Mouse (Mus musculus) bone marrow macrophage, adult 2 months (primary cell): ENCODE results near the gene Ppfibp1. TPM values are rescaled to one million over a fixed set of nuclear protein-coding genes. Genes with fewer than 3 reads are reported as not detected.
A peak's percentile ranks its signal among the peaks of the same experiment; 100 is the strongest.

Experiments
- H3K27ac ChIP-seq: 2 replicates; pipeline ENCODE4 v1.5.1; 2012; ENCODE audit warnings: low read depth, low read length; ENCODE audit not compliant: insufficient read depth
- H3K4me1 ChIP-seq: 2 replicates; pipeline ENCODE4 v1.6.1; 2012; ENCODE audit warnings: low read length; ENCODE audit not compliant: control insufficient read depth, insufficient read depth
- H3K4me3 ChIP-seq: 2 replicates; pipeline ENCODE4 v1.5.1; 2012; ENCODE audit warnings: mild to moderate bottlenecking, low read length, moderate library complexity; ENCODE audit not compliant: insufficient read depth
- CTCF ChIP-seq: IDR thresholded peaks from 2 replicates; pipeline ENCODE4 v1.5.1; 2012; ENCODE audit warnings: low read depth, mild to moderate bottlenecking, low read length, moderate library complexity
- POLR2A ChIP-seq: IDR thresholded peaks from 2 replicates; pipeline ENCODE4 v1.6.1; 2012; ENCODE audit warnings: mild to moderate bottlenecking, low read depth, low read length, borderline replicate concordance
- polyA plus RNA-seq: library from polyadenylated mRNA; stranded (reverse); fragments of >200 nt; gene quantifications from 2 replicates; pipeline ENCODE4 v1.2.4, GENCODE M21; 2012; ENCODE audit not compliant: missing spikeins, insufficient read depth, insufficient read length

The Ppfibp1 gene
- polyA plus RNA-seq, 1 experiment: 31.2 TPM

DNA sequence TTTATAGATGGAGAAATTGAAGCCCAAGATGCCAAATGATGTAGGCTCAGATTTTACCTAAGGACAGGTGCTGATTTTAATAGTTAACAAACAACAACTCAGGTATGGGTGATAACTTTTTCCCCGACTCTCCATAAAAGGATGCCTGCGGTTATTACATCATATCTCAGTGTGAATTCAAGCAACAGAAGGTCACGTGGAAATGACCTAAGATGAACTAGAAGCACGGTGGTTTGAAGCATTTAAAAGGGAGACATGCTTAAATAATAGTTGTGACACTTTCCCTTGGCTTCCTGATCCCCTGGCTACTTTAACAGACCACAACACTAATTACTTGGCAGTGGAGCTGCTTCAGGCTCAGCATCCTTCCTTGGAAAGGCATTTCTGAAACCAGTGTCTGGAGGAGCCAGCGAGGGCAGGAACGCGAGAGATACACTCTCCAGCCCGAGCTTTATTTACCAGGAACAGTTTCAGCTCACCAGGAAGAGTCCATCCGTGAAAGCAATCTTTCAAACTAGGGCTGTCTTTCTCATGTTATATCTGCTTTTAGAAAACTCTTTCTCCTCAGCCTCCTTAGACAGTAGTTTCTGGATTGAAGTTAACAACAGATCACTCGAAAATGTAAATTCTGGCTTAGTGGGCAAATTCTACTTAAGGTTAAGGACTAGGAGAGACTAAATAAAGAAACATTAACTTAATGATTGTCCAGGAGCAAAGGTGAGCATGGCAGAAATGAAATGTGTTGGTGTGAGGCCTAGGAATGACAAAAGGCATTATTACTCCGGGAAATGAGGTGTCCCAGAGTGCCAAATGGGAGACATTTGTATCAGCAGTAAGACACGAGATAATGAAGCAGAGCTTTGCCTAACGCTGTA, 6.2 kb upstream of the Ppfibp1 start:
- no peak overlapping the region for H3K27ac ChIP-seq
- no peak overlapping the region for H3K4me3 ChIP-seq
- no peak for TF ChIP-seq POLR2A
- TF ChIP-seq CTCF: no peak
- H3K4me1 ChIP-seq: peaks cover 17% of the 10 kb centered on the region

DNA sequence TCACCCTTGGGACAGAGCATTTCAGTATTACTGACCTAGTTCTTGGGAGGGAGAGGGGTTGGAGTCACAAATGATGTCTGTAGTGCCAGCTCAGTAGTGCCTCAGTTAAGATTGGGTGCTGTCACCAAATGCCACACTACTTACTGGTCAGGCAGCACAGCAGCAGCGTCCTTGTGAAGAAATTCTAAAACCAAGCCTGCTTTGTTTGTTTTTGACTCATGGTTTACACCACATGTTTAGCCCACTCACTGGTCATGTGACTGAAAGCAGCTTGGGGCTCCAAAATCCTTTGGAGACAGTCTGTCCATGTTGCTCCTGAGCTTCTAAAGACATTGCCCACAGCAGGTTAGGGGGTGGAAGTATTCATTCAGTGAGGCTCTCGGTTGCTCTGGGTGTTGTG, 4.9 kb upstream of the Ppfibp1 start:
- no peak overlapping the region for H3K27ac ChIP-seq
- TF ChIP-seq CTCF (no peak), POLR2A (no peak)
- no peak overlapping the region for H3K4me3 ChIP-seq
- H3K4me1 ChIP-seq: peaks cover 20% of the 10 kb centered on the region

GRCm38 (mm10) chr6:146884171-146884570, 4.1 kb upstream of the Ppfibp1 start:
- no peak for TF ChIP-seq POLR2A
- TF ChIP-seq CTCF: no peak

GRCm38 (mm10) chr6:146884851-146885250, 3.4 kb upstream of the Ppfibp1 start:
- Histone ChIP-seq H3K4me3 (no peak overlapping the region), H3K4me1 (peaks cover 25% of the 10 kb centered on the region)

More at GRCm38 (mm10) chr6:146884171-146884570, 4.1 kb upstream of the Ppfibp1 start:
- Histone ChIP-seq H3K27ac (no peak overlapping the region), H3K4me1 (peaks cover 21% of the 10 kb centered on the region), H3K4me3 (no peak overlapping the region)

GRCm38 (mm10) chr6:146888660-146889490, 588 bp downstream of the Ppfibp1 start:
- peak overlapping the region; percentile 21 for H3K27ac ChIP-seq
- H3K4me1 ChIP-seq: peaks cover 34% of the 10 kb centered on the region
- TF ChIP-seq CTCF: no peak; the same call in 1 of the 2 replicates
- TF ChIP-seq POLR2A: no peak

More at GRCm38 (mm10) chr6:146884851-146885250, 3.4 kb upstream of the Ppfibp1 start:
- TF ChIP-seq POLR2A: no peak
- H3K27ac ChIP-seq: no peak overlapping the region

DNA sequence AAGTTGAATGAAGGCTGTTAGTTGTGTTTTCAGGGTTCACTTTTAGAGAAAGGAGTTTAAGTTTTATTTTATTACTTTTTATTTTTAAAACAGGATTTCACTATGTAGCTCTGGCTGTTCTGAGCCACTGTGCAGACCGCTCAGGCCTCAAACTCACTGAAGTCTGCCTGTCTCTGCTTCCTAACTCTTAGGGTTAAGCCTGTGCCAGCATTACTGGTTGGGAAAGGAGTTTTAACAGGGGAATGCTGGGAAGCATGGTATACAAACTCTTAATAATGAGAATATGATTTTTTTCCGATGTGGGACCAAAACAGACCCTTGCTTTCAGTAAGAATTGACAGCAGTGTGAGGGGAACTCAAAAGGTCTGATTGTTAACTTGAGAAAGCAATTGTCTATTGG, 1.9 kb downstream of the Ppfibp1 start:
- Histone ChIP-seq H3K4me1 (peaks cover 26% of the 10 kb centered on the region), H3K27ac (peak overlapping the region; percentile 24), H3K4me3 (no peak overlapping the region)
- TF ChIP-seq POLR2A (no peak), CTCF (no peak)

More at GRCm38 (mm10) chr6:146888660-146889490, 588 bp downstream of the Ppfibp1 start:
- peak overlapping the region; percentile 73 for H3K4me3 ChIP-seq

DNA sequence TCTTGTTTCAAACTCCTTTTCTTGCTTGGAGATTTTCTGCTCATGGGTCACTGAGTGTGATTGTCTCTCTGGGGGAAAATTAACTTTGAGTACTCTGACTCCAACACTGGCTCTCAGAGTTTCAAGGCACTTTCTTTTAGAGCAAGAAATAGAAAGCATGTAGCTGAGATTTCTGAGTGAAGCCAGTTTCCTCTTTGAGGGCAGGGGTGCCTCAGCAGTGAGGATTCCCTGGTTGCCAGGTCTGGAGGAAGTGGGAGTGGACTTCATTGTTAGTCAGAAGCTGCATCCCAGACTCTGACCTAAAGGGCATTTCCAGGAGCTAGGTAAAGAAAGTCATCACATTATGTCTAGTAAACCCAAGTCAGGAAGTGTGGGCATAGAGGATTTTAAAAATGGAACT, 2.3 kb downstream of the Ppfibp1 start:
- no peak for TF ChIP-seq POLR2A
- TF ChIP-seq CTCF: no peak
- H3K4me3 ChIP-seq: no peak overlapping the region
- H3K27ac ChIP-seq: peak overlapping the region; percentile 24
- H3K4me1 ChIP-seq: peaks cover 22% of the 10 kb centered on the region

DNA sequence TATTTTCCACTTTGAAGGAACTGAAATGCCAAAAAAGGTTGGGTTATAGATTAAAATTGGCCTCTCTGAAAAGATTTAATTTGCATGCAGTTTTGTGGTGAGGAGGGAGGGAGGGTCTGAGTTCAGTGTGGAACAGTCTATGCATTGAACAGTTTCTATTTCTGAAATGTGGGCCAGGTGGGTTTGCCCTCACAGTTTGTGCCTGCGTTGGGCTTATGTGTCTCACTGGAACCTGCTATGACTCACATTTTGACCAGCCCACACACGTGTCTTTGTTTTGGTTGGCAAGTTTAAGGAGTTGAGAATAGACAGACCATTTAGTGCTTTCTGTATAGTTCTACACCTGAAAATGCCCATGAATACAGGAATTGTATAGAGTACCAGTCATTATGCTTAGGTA, 5.6 kb downstream of the Ppfibp1 start:
- Histone ChIP-seq H3K27ac (no peak overlapping the region), H3K4me1 (peaks cover 28% of the 10 kb centered on the region), H3K4me3 (no peak overlapping the region)
- TF ChIP-seq POLR2A: no peak
- no peak for TF ChIP-seq CTCF

DNA sequence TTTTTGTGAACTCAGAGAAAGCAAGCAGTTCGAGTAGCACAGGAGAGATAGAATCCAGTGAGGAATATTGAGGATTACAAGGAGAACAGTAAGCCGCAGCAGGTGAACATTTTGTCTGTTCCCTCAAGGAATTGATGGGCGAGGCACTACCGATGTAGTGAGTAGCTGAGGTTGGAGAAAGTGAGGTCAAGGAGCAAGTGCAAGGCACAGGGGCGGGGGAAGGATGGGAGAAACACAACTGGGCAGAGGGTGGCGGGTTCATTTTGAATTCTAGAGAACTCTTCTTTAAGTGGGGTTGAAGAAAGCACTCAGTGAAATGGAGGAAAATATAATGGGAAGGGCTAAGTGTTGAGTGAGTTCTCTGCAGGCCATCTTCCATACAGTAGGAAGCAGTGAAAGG, 10.4 kb downstream of the Ppfibp1 start:
- H3K27ac ChIP-seq: no peak overlapping the region
- TF ChIP-seq POLR2A (no peak), CTCF (no peak)

GRCm38 (mm10) chr6:146899647-146900046, 11.4 kb downstream of the Ppfibp1 start:
- H3K4me3 ChIP-seq: no peak overlapping the region
- no peak overlapping the region for H3K27ac ChIP-seq
- no peak for TF ChIP-seq CTCF
- TF ChIP-seq POLR2A: no peak
- peaks cover 20% of the 10 kb centered on the region for H3K4me1 ChIP-seq

More for the DNA sequence above, 10.4 kb downstream of the Ppfibp1 start:
- H3K4me3 ChIP-seq: no peak overlapping the region
- peaks cover 23% of the 10 kb centered on the region for H3K4me1 ChIP-seq
